Mouse (Mus musculus): Measurements from ENCODE around the gene Eif5a2. TPM values are rescaled to one million over a fixed set of nuclear protein-coding genes. Genes with fewer than 3 reads are reported as not detected.
A peak's percentile ranks its signal among the peaks of the same experiment; 100 is the strongest.
"Not testable (repeated sequence)": the region's sequence is repeated elsewhere in the genome, so short reads cannot be mapped to it uniquely, and the experiment has no call there.

Eif5a2 gene
- total RNA-seq (2021), result 1 to 10 TPM; 1.5 TPM
- long read RNA-seq, experiment 1, full-length matches to known transcripts, result 1 of 1 reads
- long read RNA-seq, experiment 1, partial matches to known transcripts, result 0 of 1 reads
- long read RNA-seq, experiment 1, other reads (novel, unspliced or antisense), result 0 of 1 reads
- long read RNA-seq, experiment 2, full-length matches to known transcripts, result 1 of 1 reads
- long read RNA-seq, experiment 2, partial matches to known transcripts, result 0 of 1 reads
- long read RNA-seq, experiment 2, other reads (novel, unspliced or antisense), result 0 of 1 reads

DNA sequence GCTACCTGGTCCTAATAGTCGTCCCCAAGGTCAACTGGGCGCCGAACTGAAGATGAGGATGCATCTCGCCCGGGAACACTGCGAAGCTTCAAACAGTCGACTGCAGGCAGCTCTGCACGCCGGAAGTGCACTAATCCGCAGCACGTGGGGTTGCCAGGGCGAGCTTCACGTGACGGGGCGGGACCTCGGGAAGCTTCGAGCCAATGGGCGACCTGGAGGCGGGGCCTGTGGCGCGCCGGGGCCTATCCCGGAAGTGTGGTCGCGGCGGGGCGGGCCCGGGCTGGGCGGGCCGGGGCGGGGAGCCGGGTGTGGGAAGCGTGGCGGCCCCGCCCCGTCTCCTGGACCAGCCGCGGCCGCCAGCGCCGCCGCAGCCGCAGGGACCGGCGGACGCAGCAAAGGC lies at the start of gene Eif5a2:
Gene Eif5a2, plus strand, starts transcription at position 283 of the 400 bp plus-strand sequence.
- intact Hi-C loops (cut with DNase I; ENCODE audit: low total_unique reads), result no loop called here
- DNase-seq, result peak; percentile 93

DNA sequence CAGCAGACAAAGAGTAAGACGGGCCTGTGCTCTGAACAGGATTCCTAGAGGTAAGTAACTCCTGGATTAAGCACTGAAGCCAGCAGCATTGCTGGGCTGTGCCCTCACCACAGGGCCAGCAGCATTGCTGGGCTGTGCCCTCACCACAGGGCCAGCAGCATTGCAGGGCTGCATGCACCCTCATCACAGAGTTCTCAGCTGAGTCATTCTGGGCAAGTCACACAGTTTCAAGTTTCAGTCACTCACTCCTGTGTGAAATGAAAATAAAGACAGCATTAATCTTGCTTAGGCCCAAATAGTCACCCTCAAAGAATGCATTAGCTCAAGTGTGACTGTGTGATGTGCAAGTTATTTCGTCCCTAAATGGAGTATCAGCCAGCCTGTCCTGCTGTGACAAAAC lies 46.4 kb upstream of the Eif5a2 start:
- DNase-seq, result no peak
- intact Hi-C loops (cut with DNase I; ENCODE audit: low total_unique reads), result no loop called here

DNA sequence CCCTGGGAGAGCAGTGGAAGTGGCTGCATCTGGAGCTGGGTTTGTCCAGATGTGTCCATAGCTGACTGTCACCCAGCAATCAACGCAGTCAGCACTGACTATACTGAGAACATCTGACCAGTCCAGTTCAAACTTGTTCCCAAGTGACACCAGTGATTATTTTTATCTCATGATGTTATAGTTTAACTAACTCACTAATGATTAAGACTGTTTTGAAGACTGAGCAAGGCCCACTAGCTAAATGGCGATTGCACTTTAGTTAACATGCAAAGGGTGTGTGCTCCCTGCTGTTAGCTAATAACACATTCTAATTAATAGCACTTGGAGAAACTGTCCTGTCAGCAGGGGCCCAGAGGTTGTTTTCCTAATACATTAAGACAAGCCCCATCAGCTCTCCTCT lies 44.1 kb upstream of the Eif5a2 start:
- DNase-seq, result no peak
- intact Hi-C loops (cut with DNase I; ENCODE audit: low total_unique reads), result no loop called here

DNA sequence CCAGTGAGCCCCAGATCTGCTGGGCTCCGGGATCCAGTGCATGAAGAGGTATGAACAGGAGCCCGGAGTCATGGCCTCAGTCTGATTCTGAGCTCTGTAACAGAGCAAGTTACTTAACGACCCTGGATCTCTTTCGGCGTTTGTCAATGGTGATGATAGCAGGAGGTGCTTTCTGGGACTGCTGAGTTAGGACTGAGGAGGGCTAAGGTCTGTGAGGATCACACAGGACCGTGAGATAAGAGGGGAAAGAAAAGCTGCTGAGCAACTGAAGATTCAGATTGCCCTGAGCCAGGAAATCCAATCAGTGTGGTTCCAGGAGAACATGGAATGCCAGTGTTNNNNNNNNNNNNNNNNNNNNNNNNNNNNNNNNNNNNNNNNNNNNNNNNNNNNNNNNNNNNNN lies 40.7 kb upstream of the Eif5a2 start:
- intact Hi-C loops (cut with DNase I; ENCODE audit: low total_unique reads), result loop anchor here (5.0 to 10.0 kb wide), 2 partner anchors 176 to 573 kb away; no protein-coding TSS in a partner anchor

DNA sequence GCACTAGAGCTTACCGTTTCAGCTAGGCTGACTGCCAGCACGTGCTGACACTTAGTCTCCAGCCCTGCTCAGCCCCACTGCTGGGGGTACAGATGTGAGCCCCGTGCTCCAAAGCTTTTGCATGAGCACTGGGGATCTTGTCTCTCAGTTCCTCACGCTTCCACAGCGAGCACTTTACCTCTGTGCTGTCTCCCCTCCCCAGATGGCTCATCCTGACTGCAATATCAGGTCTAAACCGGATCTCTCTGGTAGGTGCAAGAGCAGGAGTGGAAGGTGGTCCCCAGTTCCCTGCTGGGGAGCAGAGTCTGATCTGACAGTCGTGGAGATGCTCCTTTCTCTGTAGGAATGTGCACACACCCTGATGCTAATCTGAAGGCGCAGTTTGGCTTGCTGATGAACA lies 37.8 kb upstream of the Eif5a2 start:
- DNase-seq, result no peak
- intact Hi-C loops (cut with DNase I; ENCODE audit: low total_unique reads), result loop anchor here (5.0 to 10.0 kb wide), 2 partner anchors 178 to 576 kb away; no protein-coding TSS in a partner anchor

More for the DNA sequence above, 40.7 kb upstream of the Eif5a2 start:
- no peak for DNase-seq

DNA sequence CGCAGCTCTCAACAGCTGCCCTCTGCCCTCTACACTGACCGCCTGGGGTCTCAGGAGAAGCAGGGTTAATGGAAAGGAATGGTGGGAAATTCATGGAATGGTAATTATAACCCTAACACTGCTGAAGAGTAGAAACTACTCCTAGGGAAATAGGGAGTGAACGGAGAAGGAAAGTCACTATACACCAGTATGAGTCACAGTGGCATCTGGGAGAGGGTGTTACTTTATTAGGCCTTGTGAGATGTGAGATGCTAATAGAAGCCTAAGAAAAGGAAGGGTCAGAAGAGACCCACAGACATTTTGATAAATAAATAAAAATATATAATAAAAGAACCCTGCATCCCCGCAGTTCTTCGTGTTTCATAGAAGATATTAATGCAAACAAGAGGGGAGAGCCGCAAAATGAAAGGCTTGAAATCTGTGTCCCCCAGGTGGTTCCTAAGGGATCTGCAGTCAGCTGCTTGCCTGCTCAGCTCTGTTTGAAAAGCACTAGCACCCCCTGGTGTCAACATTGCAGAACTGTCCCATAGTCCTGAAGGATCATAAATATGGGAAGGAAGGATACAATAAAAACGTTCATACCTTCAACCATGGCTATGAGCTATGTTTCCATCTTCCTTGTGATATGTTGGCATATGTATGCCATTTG lies 35.1 kb upstream of the Eif5a2 start:
- peak; percentile 74 for DNase-seq

DNA sequence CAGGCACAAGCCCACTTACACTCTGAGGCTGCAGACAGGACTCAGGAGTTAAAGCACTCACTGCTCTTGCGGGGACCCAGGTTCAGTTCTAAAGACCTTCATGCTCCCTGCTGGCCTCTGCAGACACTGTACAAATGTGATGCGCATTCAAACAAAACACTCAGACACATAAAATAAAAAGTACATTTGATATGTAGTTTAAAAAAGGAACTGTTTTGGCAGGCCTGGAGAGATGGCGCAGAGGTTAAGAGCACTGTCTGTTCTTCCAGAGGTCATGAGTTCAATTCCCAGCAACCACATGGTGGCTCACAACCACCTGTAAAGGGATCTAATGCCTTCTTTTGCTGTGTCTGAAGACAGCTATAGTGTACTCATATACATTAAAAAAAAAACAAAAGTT lies 32.9 kb upstream of the Eif5a2 start:
- intact Hi-C loops (cut with DNase I; ENCODE audit: low total_unique reads), result loop anchor here (10.0 kb wide), 1 partner anchor 183 kb away; no protein-coding TSS in a partner anchor
- DNase-seq, result no peak

More for the DNA sequence above, 35.1 kb upstream of the Eif5a2 start:
- intact Hi-C loops (cut with DNase I; ENCODE audit: low total_unique reads), result loop anchor here (10.0 kb wide), 1 partner anchor 181 kb away; no protein-coding TSS in a partner anchor

DNA sequence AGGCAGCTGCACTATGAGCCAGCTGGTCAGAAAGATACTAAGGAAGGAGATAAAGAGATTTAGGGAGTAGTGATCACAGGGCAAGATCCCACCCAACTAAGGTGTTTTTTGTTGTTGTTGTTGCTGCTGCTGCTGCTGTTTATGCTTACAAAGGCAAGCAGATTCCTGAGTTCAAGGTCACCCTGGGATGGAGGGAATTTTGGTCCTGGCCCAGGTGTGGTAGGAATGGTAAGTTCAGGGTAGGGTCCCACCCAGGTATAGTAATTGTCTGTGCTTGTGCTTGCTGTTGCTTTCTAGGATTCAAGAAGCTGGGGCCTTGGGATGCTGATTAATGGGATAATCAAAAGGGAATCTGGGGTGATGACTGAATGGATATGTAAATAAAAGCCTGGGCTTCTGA lies 32.1 kb upstream of the Eif5a2 start:
- no peak for DNase-seq
- intact Hi-C loops (cut with DNase I; ENCODE audit: low total_unique reads), result loop anchor here (10.0 kb wide), 1 partner anchor 184 kb away; no protein-coding TSS in a partner anchor

DNA sequence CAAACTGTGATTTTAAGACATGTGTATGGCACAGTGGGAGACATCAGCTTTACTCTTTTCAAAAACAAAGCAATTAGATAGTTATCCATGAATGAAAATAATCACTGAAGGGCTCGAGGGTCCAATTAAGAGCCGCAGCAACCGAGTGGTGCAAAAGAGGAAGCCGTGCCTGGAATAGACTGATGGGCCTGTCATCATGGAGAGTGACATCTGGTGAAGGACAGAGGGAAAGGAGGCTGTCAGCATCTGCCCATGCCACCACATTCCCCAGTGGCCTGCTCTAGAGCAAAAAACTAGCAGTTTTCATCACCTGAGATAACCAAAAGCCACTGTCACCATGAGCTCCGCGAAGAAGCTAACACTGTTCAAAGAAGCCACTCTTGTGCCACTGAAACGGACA lies 25.6 kb upstream of the Eif5a2 start:
- intact Hi-C loops (cut with DNase I; ENCODE audit: low total_unique reads), result no loop called here

DNA sequence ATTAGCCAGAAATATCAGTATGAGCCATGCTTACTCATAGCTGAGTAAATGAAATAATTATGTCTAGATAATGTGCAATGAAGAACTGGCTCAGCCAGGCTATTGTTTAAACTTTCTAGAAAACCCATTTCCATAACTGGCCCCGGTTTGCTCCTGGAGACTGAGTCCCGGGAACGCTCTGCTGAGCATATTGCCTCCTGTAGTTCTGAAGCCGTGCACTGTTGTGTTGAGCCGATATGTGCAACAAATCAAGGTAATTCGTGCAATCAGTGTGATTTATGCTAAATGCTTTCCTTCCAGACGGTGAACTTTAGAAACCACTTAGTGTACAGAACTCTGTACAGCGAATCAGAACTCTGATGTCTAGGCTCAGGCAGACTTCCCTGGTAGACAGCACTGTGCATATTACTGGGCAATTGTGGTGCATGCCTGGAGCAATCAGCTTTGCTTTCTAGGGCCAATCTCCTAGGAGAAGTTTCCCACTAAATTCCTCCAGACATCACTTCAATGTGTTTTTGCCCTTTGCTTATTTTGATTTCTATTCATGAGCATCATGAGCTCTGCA lies 19.8 kb upstream of the Eif5a2 start:
- intact Hi-C loops (cut with DNase I; ENCODE audit: low total_unique reads), result no loop called here

More for the DNA sequence above, 25.6 kb upstream of the Eif5a2 start:
- DNase-seq, result no peak

DNA sequence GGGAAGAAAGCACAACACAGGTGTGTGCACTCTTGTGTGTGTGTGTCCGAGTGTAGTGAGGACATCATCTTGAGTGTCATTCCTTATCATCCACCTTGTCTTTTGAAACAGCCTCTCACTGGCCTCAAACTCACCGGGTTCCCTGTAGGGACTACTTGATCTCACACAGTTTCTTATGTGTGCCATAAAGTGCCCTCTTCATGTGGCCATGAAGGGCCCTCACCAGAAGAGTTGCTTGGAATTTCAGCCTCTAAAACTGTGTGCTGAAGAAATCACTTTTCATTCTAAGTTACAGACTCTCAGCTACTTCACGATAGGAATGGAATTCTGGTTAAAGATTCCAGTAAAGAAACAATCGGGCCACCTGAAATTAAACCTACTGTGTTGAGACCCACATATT lies 14.1 kb upstream of the Eif5a2 start:
- no peak for DNase-seq
- intact Hi-C loops (cut with DNase I; ENCODE audit: low total_unique reads), result no loop called here

More for the DNA sequence above, 19.8 kb upstream of the Eif5a2 start:
- no peak for DNase-seq

DNA sequence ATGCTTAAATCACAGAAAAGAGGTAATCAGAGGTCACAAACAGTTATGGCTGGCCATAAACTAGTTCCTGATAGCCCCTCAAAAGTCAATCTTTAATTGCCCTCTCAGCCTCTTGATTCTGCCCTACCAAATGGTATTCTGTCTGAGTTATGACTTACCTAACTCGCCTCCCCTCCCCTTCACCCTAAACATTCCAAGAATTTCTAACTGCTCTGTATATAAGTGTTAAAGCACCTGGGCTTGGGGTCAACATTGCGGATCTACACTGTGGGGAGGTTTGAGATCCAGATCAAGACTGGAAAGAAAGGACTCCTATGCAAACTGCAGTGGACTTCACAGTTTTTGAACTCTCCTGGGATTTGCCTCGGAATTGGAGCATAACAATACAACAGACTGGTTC lies 12.9 kb upstream of the Eif5a2 start:
- intact Hi-C loops (cut with DNase I; ENCODE audit: low total_unique reads), result no loop called here

DNA sequence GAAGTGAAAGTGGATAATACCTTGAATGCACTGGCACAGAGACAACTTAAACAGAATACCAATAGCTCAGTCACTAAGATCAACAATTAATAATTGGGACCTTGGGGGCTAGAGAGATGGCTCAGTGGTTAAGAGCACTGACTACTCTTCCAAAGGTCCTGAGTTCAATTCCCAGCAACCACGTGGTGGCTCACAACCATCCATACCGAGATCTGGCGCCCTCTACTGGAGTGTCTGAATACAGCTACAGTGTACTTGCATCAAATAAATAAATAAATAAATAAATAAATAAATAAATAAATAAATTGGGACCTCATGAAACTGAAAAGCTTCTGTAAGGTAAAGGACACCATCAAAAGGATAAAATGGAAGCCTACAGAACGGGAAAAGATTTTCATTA lies 8.2 kb upstream of the Eif5a2 start:
- intact Hi-C loops (cut with DNase I; ENCODE audit: low total_unique reads); DNase-seq: not testable (repeated sequence)

More for the DNA sequence above, 12.9 kb upstream of the Eif5a2 start:
- no peak for DNase-seq

DNA sequence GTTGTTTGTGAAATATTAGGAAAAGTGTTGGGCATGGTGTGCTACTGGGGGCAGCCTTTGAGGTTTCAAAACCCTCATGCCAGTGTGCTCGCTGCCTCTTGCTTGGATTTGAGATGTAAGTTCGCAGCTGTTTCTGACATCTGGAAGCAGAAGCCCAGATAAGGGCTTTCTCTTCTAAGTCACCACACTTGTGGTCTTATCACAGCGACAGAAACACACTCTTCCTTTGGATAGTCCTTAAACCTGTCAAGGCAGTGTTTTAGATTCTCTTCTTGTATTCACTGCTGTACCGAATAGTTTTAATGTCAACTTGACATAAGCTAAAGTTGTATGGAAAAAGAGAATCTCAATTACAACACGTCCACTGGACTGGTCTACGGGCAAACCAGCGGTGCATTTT lies 5.7 kb upstream of the Eif5a2 start:
- intact Hi-C loops (cut with DNase I; ENCODE audit: low total_unique reads), result no loop called here
- DNase-seq, result no peak

DNA sequence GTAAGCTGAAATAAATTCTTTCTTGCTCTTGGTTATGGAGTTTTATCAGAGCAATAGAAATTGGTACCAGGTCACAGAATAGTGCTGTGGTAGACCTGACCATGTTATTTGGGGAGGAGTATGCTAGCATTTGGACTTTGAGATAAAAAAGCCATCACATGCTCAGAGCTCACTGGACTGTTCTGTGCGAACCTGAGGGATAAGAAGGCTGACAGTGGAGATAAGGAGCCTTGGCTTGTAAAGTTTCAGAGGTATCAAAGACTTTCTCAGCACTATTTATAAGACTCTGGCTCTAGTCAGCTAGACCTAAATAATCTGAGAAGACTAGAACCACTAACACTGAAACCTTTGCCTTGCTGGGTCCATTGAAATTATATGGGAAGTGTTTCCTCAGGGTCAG lies 5.1 kb upstream of the Eif5a2 start:
- intact Hi-C loops (cut with DNase I; ENCODE audit: low total_unique reads), result no loop called here
- no peak for DNase-seq

DNA sequence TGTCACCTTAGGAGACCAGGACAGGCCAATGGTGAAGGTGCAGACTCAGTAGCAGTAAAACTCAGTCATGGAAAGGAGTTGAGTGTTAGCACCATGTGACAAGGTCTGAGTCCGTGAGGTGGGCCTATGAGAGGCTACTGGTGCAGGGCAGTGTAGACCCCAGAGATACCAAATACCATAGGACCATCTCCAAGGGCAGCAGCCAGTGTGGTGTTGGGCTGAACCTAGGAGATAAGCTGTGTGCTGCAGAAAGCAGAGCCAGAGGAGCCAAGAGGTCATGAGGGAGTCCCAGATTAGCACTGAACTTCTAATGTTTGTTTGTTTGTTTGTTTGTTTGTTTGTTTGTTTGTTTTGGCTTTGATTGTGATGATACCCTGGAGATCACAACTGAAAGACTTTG lies 4.6 kb upstream of the Eif5a2 start:
- no peak for DNase-seq
- intact Hi-C loops (cut with DNase I; ENCODE audit: low total_unique reads), result no loop called here

DNA sequence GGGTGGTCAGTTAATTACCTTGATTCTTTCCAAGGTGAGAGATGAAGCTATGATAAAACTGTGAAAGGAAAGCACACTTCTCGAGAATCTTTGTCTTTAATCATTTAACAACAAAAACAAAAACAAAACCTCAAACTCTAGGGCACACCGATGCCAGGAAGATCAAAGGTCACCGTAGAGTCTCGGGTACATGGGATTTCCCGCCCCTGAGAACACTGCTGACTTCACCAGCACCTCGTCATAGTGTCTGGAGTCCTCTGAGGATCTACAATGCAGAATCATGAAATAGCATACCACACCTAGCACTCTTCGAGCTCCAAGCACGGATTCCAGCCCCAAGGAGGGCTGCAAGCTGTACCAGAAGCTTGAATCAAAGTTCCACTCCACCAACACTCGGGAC lies 565 bp upstream of the Eif5a2 start:
- intact Hi-C loops (cut with DNase I; ENCODE audit: low total_unique reads), result no loop called here
- DNase-seq, result no peak

DNA sequence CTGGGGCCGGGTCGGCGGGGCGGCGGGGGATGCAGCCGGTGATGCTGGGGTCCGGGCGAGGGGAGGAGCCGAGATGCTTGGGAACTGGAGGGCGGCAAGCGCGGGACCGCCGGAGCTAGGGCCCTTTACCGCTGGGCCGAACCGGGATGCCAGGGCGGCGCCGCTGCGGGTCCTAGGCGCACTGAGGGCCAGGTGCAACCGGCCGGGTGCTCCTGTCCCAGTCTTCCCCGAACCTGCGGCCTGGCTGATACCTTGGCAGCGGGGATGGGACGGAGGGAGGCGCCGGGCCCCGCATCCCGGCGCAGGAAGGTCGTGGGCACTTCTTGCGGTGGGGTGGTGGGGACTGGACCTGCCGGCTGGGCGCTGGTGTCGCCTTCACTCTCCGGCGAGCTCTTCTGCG lies 346 bp downstream of the Eif5a2 start:
- intact Hi-C loops (cut with DNase I; ENCODE audit: low total_unique reads), result no loop called here
- DNase-seq, result no peak

DNA sequence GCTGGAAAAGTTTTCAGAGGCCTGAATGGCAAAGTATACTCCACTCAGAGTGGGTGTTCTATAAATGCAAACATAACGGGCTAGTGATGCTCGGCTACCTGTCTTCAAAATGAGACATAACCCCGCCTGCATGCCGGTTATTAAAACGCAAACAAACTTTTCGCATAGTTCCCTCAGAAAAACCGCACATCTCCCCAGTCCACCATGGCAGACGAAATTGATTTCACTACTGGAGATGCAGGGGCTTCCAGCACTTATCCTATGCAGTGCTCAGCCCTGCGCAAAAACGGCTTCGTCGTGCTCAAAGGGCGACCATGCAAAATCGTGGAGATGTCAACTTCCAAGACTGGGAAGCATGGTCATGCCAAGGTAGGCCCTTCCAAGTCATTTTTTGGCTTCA lies 772 bp downstream of the Eif5a2 start:
- intact Hi-C loops (cut with DNase I; ENCODE audit: low total_unique reads), result no loop called here
- no peak for DNase-seq

DNA sequence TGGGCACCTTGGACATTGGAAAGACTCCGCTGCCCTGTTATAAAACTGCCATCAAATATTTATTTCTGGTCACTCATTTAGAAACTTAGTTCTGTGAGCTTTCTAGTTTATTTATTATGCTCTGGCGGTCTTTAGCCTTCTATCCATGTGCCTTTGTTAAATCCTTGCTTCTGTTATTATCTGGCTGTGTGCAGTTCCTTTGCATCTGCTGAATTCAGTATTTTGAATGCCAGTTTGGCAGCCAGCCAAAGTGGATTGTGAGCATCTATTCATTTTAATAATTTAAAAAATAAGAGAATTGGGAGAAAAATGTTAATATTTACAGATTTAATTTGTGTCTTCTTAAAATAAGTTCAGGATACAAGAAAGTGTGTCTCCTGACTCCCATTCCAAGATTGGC lies 3.1 kb downstream of the Eif5a2 start:
- intact Hi-C loops (cut with DNase I; ENCODE audit: low total_unique reads), result no loop called here
- DNase-seq, result no peak

DNA sequence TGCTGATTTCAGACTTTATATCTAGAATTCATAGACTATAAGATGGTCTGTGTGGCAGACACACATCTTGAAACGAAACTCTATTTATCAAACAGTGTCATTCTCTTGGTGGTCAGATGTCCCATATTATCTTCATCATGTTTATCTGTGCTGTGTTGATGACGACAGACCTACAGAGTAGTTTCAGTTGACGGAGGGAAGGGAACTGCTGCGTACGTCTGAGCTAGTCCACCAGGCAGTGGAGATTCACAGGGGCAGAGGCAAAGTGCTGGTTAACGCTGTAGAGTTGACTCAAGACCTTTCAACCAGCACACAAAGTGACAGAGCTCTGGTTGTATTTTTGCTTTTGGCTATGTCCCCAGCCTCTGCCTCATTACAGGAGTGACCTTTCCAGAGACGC lies 13.8 kb downstream of the Eif5a2 start:
- no peak for DNase-seq
- intact Hi-C loops (cut with DNase I; ENCODE audit: low total_unique reads), result no loop called here

Measured in gastrocnemius, postnatal 14 days (tissue).